Mouse (Mus musculus) right cerebral cortex, postnatal 10 days (tissue): ENCODE measurements at regions not wholly inside any gene's neighbourhood (a gene's known extent, or its start where the extent isn't known, plus 50 kb on each side); places are given as distances from the start of the nearest gene placed in this dataset.

Source experiments
- DNase-seq, 2 experiments: peaks; one replicate each; pipeline ENCODE4 v3.0.0; 2021; ENCODE audit warnings: low spot score in 2 of 2

DNA sequence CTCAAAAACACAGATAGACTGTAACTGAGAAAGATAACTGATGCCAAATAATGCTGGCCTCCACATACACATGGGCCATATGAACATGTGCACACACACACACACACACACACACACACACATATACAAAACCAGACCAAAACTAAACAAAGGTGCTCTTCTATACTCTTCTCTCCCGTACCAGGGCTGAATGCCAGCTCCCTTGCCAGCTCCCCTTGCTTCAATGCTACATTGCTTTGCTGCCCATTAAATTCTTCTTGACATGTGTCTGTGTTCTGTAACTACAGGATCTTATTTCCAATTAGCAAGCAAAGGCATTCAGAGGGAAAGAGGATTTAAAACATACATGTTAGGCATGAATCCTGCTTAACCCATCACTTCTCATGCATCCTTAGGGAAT is 74.3 kb upstream of the Chrm2 start:
- DNase-seq, result no peak
